Mouse (Mus musculus) liver, embryonic 13.5 days (tissue): ENCODE measurements around the gene Tagln2. TPM values are rescaled to one million over a fixed set of nuclear protein-coding genes. Genes with fewer than 3 reads are reported as not detected.

Experiments
- ATAC-seq: fragments of 200-750 bp; cut with Nextera tagmentation; 2 replicates; pipeline ENCODE4 v1.8.0; 2017; ENCODE audit warnings: low read depth, mild to moderate bottlenecking, moderate number of reproducible peaks, moderate library complexity
- DNase-seq: peaks from one replicate; pipeline ENCODE4 v3.0.0; 2022
- H3K27ac ChIP-seq: fragments of 300-500 bp; sonication (generic); 2 replicates; pipeline ENCODE4 v1.5.1; 2015; ENCODE audit warnings: moderate library complexity, mild to moderate bottlenecking, inconsistent platforms
- H3K27me3 ChIP-seq: fragments of 300-500 bp; sonication (generic); 2 replicates; pipeline ENCODE4 v1.6.1; 2015; ENCODE audit warnings: mild to moderate bottlenecking, inconsistent platforms
- H3K36me3 ChIP-seq: fragments of 300-500 bp; sonication (generic); 2 replicates; pipeline ENCODE4 v1.6.1; 2015; ENCODE audit warnings: mild to moderate bottlenecking, inconsistent platforms
- H3K4me1 ChIP-seq: fragments of 300-500 bp; sonication (generic); replicated peaks from 2 replicates; pipeline ENCODE4 v1.6.1; 2015; ENCODE audit warnings: inconsistent platforms
- H3K4me2 ChIP-seq: fragments of 300-500 bp; sonication (generic); 2 replicates; pipeline ENCODE4 v1.6.1; 2015; ENCODE audit warnings: inconsistent platforms, mild to moderate bottlenecking, moderate library complexity
- H3K4me3 ChIP-seq: fragments of 300-500 bp; sonication (generic); replicated peaks from 2 replicates; pipeline ENCODE4 v1.5.1; 2015; ENCODE audit warnings: mild to moderate bottlenecking, inconsistent platforms
- H3K9ac ChIP-seq: fragments of 300-500 bp; sonication (generic); 2 replicates; pipeline ENCODE4 v1.6.1; 2015; ENCODE audit warnings: mild to moderate bottlenecking, inconsistent platforms
- H3K9me3 ChIP-seq: fragments of 300-500 bp; sonication (generic); replicated peaks from 2 replicates; pipeline ENCODE4 v1.6.1; 2016; ENCODE audit warnings: inconsistent platforms
- WGBS: fragments of 180-500 bp; shearing (Covaris S2); methylation state at CpG from one replicate; pipeline ENCODE4 v1.1.7; 2015; ENCODE audit not compliant: insufficient replicate concordance; 5-methylcytosine and 5-hydroxymethylcytosine counted together
- polyA plus RNA-seq: library from polyadenylated mRNA; unstranded; fragments of >200 nt; fragmentation: Nextera tagmentation; extraction: Ambion mirVana; gene quantifications from 2 replicates; pipeline ENCODE4 v1.2.1, GENCODE M21; 2015

Gene Tagln2
- polyA plus RNA-seq = 127 and 145 TPM in 2 replicates

GRCm38 (mm10) chr1:172499765-172500441 lies at the start of gene Tagln2:
Gene Tagln2, plus strand, starts transcription at chr1:172500047.
- peaks cover 45% of the 10 kb centered on the region for H3K4me1 ChIP-seq
- H3K27me3 ChIP-seq = peaks cover 19% of the 10 kb centered on the region
- peak within 1 kb of the TSS; percentile 78 for H3K27ac ChIP-seq
- peak within 1 kb of the TSS; percentile 68 for H3K4me3 ChIP-seq
- peak within 1 kb of the TSS; percentile 72 for H3K9ac ChIP-seq
- H3K4me2 ChIP-seq = peak within 1 kb of the TSS; percentile 71
- 2% methylated on average over 30 of the region's 30 CpGs for WGBS
- peak; percentile 55; the same call in 1 of the 2 replicates for ATAC-seq
- H3K9me3 ChIP-seq = no peaks in the 10 kb centered on the region
- peaks cover 8% of the 10 kb centered on the region; the same call in 1 of the 2 replicates for H3K36me3 ChIP-seq
- DNase-seq = peak; percentile 57

DNA sequence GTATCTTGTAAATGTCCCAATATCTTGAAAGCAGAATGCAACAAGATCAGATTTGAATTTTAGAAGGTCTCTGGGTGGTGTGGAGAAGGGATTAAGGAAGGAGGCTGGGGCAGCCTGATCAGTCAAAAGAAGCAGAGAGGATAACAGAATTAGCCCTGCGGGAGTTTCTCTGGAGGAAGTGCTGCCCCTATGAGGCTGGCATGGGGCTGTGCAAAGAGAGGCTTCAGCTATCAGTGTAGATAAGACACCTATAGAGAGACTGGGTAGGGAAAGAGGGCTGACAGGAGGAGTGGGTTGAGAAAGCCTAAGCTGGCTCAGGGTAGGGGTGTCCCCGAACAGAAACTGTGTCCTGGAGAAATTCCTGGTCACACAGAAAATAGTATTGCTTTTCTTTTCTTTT lies 49.6 kb upstream of the Tagln2 start:
- H3K4me3 ChIP-seq = no peak overlapping the region
- H3K4me2 ChIP-seq = no peak overlapping the region
- H3K4me1 ChIP-seq = no peaks in the 10 kb centered on the region
- DNase-seq (no peak), ATAC-seq (no peak)
- no peaks in the 10 kb centered on the region for H3K36me3 ChIP-seq
- WGBS = 26% methylated on average over 2 of the region's 2 CpGs
- no peak overlapping the region for H3K27ac ChIP-seq
- 0 out of 2 replicates have a peak, but pooled peaks cover 2% of the 10 kb centered on the region for H3K27me3 ChIP-seq
- H3K9ac ChIP-seq = no peak overlapping the region
- no peaks in the 10 kb centered on the region for H3K9me3 ChIP-seq

DNA sequence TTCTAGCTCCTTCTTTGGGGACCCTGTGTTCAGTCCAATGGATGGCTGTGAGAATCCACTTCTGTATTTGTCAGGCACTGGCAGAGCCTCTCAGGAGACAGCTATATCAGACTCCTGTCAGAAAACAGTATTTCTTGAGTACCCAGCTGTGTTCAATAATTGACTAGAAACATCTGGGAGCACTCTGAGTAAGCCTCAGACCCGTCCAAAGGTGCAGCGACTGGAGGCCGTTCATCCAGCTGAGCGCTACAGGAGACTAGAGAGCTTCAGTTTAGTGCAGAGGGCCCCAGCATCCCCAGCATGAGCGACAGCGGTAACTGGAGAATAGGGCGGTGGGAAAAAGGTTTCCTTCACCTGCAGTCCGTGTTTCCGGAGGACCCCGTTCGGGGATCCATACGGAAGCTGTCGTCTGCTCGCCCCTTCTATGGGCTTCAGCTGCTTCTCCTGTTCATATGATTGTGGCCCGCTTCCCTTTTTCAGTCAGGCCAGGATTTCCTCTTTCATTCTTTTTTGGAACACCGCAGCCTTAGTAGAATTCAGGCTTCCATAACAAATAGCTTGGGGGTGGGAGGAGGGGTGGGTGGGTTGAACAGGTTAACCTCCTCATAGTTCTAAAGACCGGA lies 48.9 kb upstream of the Tagln2 start:
- WGBS = 20% methylated on average over 17 of the region's 17 CpGs
- Histone ChIP-seq H3K4me1 (no peaks in the 10 kb centered on the region), H3K4me2 (no peak overlapping the region; the same call in 1 of the 2 replicates), H3K9me3 (no peaks in the 10 kb centered on the region), H3K4me3 (no peak overlapping the region), H3K27ac (no peak overlapping the region), H3K27me3 (0 out of 2 replicates have a peak, but pooled peaks cover 2% of the 10 kb centered on the region), H3K9ac (no peak overlapping the region), H3K36me3 (no peaks in the 10 kb centered on the region)
- DNase-seq (no peak), ATAC-seq (no peak)

GRCm38 (mm10) chr1:172452911-172453310 lies 46.9 kb upstream of the Tagln2 start:
- ATAC-seq (no peak), DNase-seq (no peak)
- WGBS = 56% methylated on average over 2 of the region's 2 CpGs
- Histone ChIP-seq H3K36me3 (no peaks in the 10 kb centered on the region), H3K4me3 (no peak overlapping the region), H3K9me3 (no peaks in the 10 kb centered on the region), H3K4me1 (no peaks in the 10 kb centered on the region), H3K27ac (no peak overlapping the region), H3K9ac (no peak overlapping the region), H3K4me2 (no peak overlapping the region), H3K27me3 (0 out of 2 replicates have a peak, but pooled peaks cover 2% of the 10 kb centered on the region)

DNA sequence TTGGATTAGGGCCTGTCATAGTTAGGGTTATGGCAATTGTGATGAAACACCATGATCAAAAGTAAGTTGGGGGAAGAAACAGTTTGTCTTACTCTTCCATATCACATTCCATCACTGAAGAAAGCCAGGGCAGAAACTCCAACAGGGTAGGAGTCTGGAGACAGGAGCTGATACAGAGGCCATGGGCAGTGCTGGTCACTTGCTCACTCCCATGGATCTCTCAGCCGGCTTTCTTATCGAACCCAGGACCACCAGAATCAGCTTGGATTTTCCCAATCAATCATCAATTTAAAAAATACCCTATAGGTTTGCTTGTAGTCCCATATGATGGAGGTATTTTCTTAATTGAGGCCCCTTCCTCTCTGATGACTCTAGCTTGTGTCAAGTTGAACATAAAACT lies 46.0 kb upstream of the Tagln2 start:
- H3K9me3 ChIP-seq = no peaks in the 10 kb centered on the region
- DNase-seq (no peak), ATAC-seq (no peak)
- WGBS = 70% methylated on average over 2 of the region's 2 CpGs
- no peak overlapping the region for H3K4me3 ChIP-seq
- no peak overlapping the region for H3K9ac ChIP-seq
- no peaks in the 10 kb centered on the region for H3K36me3 ChIP-seq
- no peak overlapping the region for H3K27ac ChIP-seq
- H3K4me2 ChIP-seq = no peak overlapping the region
- H3K27me3 ChIP-seq = 0 out of 2 replicates have a peak, but pooled peaks cover 2% of the 10 kb centered on the region
- no peaks in the 10 kb centered on the region for H3K4me1 ChIP-seq

- Histone ChIP-seq H3K9ac (no peak overlapping the region), H3K27ac (no peak overlapping the region), H3K4me3 (no peak overlapping the region), H3K4me1 (no peaks in the 10 kb centered on the region), H3K9me3 (no peaks in the 10 kb centered on the region), H3K27me3 (no peaks in the 10 kb centered on the region), H3K36me3 (no peaks in the 10 kb centered on the region), H3K4me2 (no peak overlapping the region)
- 11% methylated on average over 4 of the region's 4 CpGs for whole genome bisulfite sequencing
- no peak for DNase-seq
- no peak for ATAC-seq
Measured at GRCm38 (mm10) chr1:172455416-172455815, 44.4 kb upstream of the Tagln2 start.

- DNase-seq (no peak), ATAC-seq (0 out of 2 replicates have a peak, but pooled peaks have one; percentile 29)
- H3K9me3 ChIP-seq = no peaks in the 10 kb centered on the region
- no peak overlapping the region for H3K4me3 ChIP-seq
- no peaks in the 10 kb centered on the region for H3K27me3 ChIP-seq
- WGBS = 37% methylated on average over 7 of the region's 7 CpGs
- no peak overlapping the region for H3K9ac ChIP-seq
- no peaks in the 10 kb centered on the region for H3K4me1 ChIP-seq
- no peak overlapping the region for H3K4me2 ChIP-seq
- no peak overlapping the region for H3K27ac ChIP-seq
- no peaks in the 10 kb centered on the region for H3K36me3 ChIP-seq
Measured at GRCm38 (mm10) chr1:172456001-172456677, 43.7 kb upstream of the Tagln2 start.

GRCm38 (mm10) chr1:172457196-172457595 lies 42.7 kb upstream of the Tagln2 start:
- ATAC-seq = no peak
- no peaks in the 10 kb centered on the region for H3K36me3 ChIP-seq

GRCm38 (mm10) chr1:172458041-172458440 lies 41.8 kb upstream of the Tagln2 start:
- WGBS = 71% methylated on average over 3 of the region's 3 CpGs
- Histone ChIP-seq H3K4me1 (no peaks in the 10 kb centered on the region), H3K4me2 (no peak overlapping the region), H3K27ac (no peak overlapping the region), H3K9ac (no peak overlapping the region), H3K9me3 (no peaks in the 10 kb centered on the region), H3K36me3 (no peaks in the 10 kb centered on the region), H3K27me3 (no peaks in the 10 kb centered on the region), H3K4me3 (no peak overlapping the region)
- ATAC-seq = no peak
- DNase-seq = no peak

More at GRCm38 (mm10) chr1:172457196-172457595, 42.7 kb upstream of the Tagln2 start:
- H3K27me3 ChIP-seq = no peaks in the 10 kb centered on the region
- H3K4me2 ChIP-seq = no peak overlapping the region
- no peak overlapping the region for H3K9ac ChIP-seq
- WGBS = 78% methylated on average over 3 of the region's 3 CpGs
- H3K4me3 ChIP-seq = no peak overlapping the region
- no peak overlapping the region for H3K27ac ChIP-seq
- no peaks in the 10 kb centered on the region for H3K4me1 ChIP-seq
- H3K9me3 ChIP-seq = no peaks in the 10 kb centered on the region
- DNase-seq = no peak

- Histone ChIP-seq H3K27ac (no peak overlapping the region), H3K36me3 (no peaks in the 10 kb centered on the region), H3K27me3 (no peaks in the 10 kb centered on the region), H3K9ac (no peak overlapping the region), H3K4me2 (no peak overlapping the region), H3K9me3 (no peaks in the 10 kb centered on the region), H3K4me1 (no peaks in the 10 kb centered on the region; the same call in 1 of the 2 replicates), H3K4me3 (no peak overlapping the region)
- no peak for ATAC-seq
- no peak for DNase-seq
- WGBS = 48% methylated on average over 2 of the region's 2 CpGs
Measured at GRCm38 (mm10) chr1:172461602-172462001, 38.2 kb upstream of the Tagln2 start.

- 62% methylated on average over 3 of the region's 3 CpGs for WGBS
- H3K27me3 ChIP-seq = no peaks in the 10 kb centered on the region
- ATAC-seq = no peak
- no peaks in the 10 kb centered on the region; the same call in 1 of the 2 replicates for H3K4me1 ChIP-seq
- no peak overlapping the region for H3K9ac ChIP-seq
- DNase-seq = no peak
- no peaks in the 10 kb centered on the region for H3K9me3 ChIP-seq
- no peaks in the 10 kb centered on the region for H3K36me3 ChIP-seq
- no peak overlapping the region for H3K27ac ChIP-seq
- no peak overlapping the region for H3K4me2 ChIP-seq
- no peak overlapping the region for H3K4me3 ChIP-seq
Measured at GRCm38 (mm10) chr1:172462534-172462933, 37.3 kb upstream of the Tagln2 start.
